In the genomic region with DNA sequence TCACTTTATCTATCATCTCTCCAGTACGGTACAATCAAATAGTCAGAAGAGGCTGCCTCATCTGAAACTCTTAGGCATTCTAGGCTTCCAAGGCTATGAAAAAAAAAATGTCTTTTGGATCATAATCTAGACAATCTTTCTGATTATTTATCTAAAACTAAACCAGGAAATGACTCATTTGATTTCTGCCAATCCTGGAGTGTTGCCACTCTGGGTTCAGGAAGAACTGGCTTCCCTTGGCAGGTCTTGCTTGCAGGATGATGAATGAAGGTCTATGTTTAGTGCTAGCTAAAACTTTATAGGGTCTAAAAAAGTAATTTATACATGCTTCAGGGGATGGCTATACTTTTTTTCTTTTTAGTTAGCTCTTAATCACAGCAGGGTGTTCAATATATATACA, we compare ENCODE assay signal across 19 mouse cellular contexts.
DNase-seq lines count a peak whose midpoint lies in the region; TF ChIP-seq lines count a peak whose summit lies in the region.
"Had no signal": no experiment of that assay in that cellular context is flagged by ENCODE, and none has a peak within 500 bp of the region (broad histone marks: within the 10 kb centered on the region; RNA-seq: fewer than 3 reads in every experiment).

No protein-coding gene starts in this region.

- 39% methylated on average over 1 of the region's 1 CpGs for WGBS in lung, adult 2 months

- no peak for TF ChIP-seq CTCF in lung, adult 2 months (IDR thresholded peaks at IDR 0.05; ENCODE audit: insufficient read depth, low read length)

- DNase-seq in lung, postnatal 10 days: peak; percentile 17
- DNase-seq in lung, adult 2 months: no peak
- DNase-seq in adipocyte (ENCODE audit: low spot score): peak; percentile 14
- peak; percentile 22 for DNase-seq in lung, postnatal 25 days (ENCODE audit: low spot score)
- no peak for DNase-seq in layer of hippocampus, adult 8-10 months (ENCODE audit: low spot score in 2 of 2)
- DNase-seq in heart, postnatal 36 days: no peak
- DNase-seq: adrenal gland, adult 8-10 months; adrenal gland, postnatal 25 days; cerebellum, adult 18-20 months; cerebellum, adult 9-10 months; cerebellum, postnatal 14 days; forebrain, postnatal 0 days; gastrocnemius, adult 2 months; gastrocnemius, postnatal 25 days; heart, adult 18-20 months; heart, postnatal 10 days; heart, postnatal 4 days had no signal

- no peak overlapping the region for H3K4me3 ChIP-seq in lung, adult 2 months (replicated peaks; ENCODE audit: extremely low read depth, low read depth, low read length)
- H3K4me3 ChIP-seq: gastrocnemius, adult 2 months; heart, embryonic 12.5 days; heart, embryonic 15.5 days had no signal

- no peak for TF ChIP-seq POLR2A in lung, adult 2 months (IDR thresholded peaks at IDR 0.05; ENCODE audit: borderline replicate concordance, extremely low read depth, low read depth, low read length)

- intact Hi-C loops in heart, postnatal 36 days (cut with DNase I): no loop called here

- no peaks in the 10 kb centered on the region for H3K4me1 ChIP-seq in lung, adult 2 months (ENCODE audit: control insufficient read depth, insufficient read depth, low read length)
- H3K4me1 ChIP-seq: heart, embryonic 12.5 days; heart, embryonic 15.5 days had no signal

Comparison
In these comparisons a context has a peak if more than half of its experiments do, and no peak if none do; other contexts are left out.
1. DNase-seq: peak in lung, postnatal 10 days (single experiment), adipocyte (single experiment) and lung, postnatal 25 days (single experiment); none in lung, adult 2 months (single experiment), layer of hippocampus, adult 8-10 months (0 of 2) and heart, postnatal 36 days (0 of 2).